Mouse (Mus musculus) gastrocnemius, adult 2 months (tissue): ENCODE data around the gene Galk2. TPM values are rescaled to one million over a fixed set of nuclear protein-coding genes. Genes with fewer than 3 reads are reported as not detected.

Experiments
- DNase-seq: peaks from one replicate; pipeline ENCODE4 v3.0.0; 2022
- H3K27ac ChIP-seq: fragments of 200-600 bp; 2 replicates; pipeline ENCODE4 v1.8.1; 2022; ENCODE audit warnings: mild to moderate bottlenecking
- H3K4me3 ChIP-seq: fragments of 200-600 bp; 2 replicates; pipeline ENCODE4 v1.8.1; 2022; ENCODE audit warnings: mild to moderate bottlenecking, moderate library complexity
- CTCF ChIP-seq: fragments of 200-600 bp; IDR thresholded peaks from 2 replicates; pipeline ENCODE4 v1.8.1; 2022; ENCODE audit warnings: antibody characterized with exemption, mild to moderate bottlenecking, moderate library complexity
- intact Hi-C: fragments of 180-260 bp; cut with DNase I; formaldehyde crosslinking; loops from one replicate; pipeline ENCODE4 v1.15.1; 2025
- total RNA-seq, 2 experiments: library from RNA; stranded (reverse); gene quantifications; 2 replicates each; pipeline ENCODE4 v1.2.3; 2021

The Galk2 gene
- total RNA-seq, 2 experiments from 2014 or later: 2.8 to 4.2 TPM

- no peak for DNase-seq
- intact Hi-C loops: no loop called here
- Histone ChIP-seq H3K27ac (no peak overlapping the region), H3K4me3 (no peak overlapping the region)
- TF ChIP-seq CTCF: no peak
Measured at GRCm38 (mm10) chr2:125863799-125864198, 4.9 kb downstream of the Galk2 start.

- Histone ChIP-seq H3K4me3 (no peak overlapping the region), H3K27ac (no peak overlapping the region)
- intact Hi-C loops: no loop called here
- DNase-seq: no peak
- no peak for TF ChIP-seq CTCF
Measured at GRCm38 (mm10) chr2:125864551-125864950, 5.6 kb downstream of the Galk2 start.

- intact Hi-C loops: no loop called here
- Histone ChIP-seq H3K27ac (peak overlapping the region; percentile 61; the same call in 1 of the 2 replicates), H3K4me3 (peak overlapping the region; percentile 73)
- TF ChIP-seq CTCF: no peak
- DNase-seq: no peak
Measured at GRCm38 (mm10) chr2:125865585-125865984, 6.7 kb downstream of the Galk2 start.

- H3K4me3 ChIP-seq: peak overlapping the region; percentile 73
- intact Hi-C loops: no loop called here
- peak; percentile 72 for DNase-seq
- no peak for TF ChIP-seq CTCF
- peak overlapping the region; percentile 61; the same call in 1 of the 2 replicates for H3K27ac ChIP-seq
Measured at GRCm38 (mm10) chr2:125866058-125866740, 7.3 kb downstream of the Galk2 start.

GRCm38 (mm10) chr2:125868301-125868700 is 9.4 kb downstream of the Galk2 start:
- Histone ChIP-seq H3K4me3 (no peak overlapping the region), H3K27ac (no peak overlapping the region)
- TF ChIP-seq CTCF: no peak
- DNase-seq: no peak
- intact Hi-C loops: no loop called here

GRCm38 (mm10) chr2:125870159-125870558 is 11.2 kb downstream of the Galk2 start:
- TF ChIP-seq CTCF: no peak
- Histone ChIP-seq H3K27ac (no peak overlapping the region), H3K4me3 (no peak overlapping the region)
- no peak for DNase-seq
- intact Hi-C loops: no loop called here

GRCm38 (mm10) chr2:125885891-125886576 is 27.1 kb downstream of the Galk2 start:
- no peak overlapping the region for H3K4me3 ChIP-seq
- no peak overlapping the region for H3K27ac ChIP-seq
- intact Hi-C loops: no loop called here
- no peak for TF ChIP-seq CTCF
- no peak for DNase-seq

GRCm38 (mm10) chr2:125893096-125893495 is 34.2 kb downstream of the Galk2 start:
- intact Hi-C loops: loop anchor here (1.0 to 10.0 kb wide), 4 partner anchors 139 to 632 kb away; partner anchors contain the start of gene Fgf7
- peak; percentile 21 for DNase-seq
- TF ChIP-seq CTCF: peak; percentile 68
- Histone ChIP-seq H3K27ac (no peak overlapping the region), H3K4me3 (no peak overlapping the region)

- TF ChIP-seq CTCF: no peak
- Histone ChIP-seq H3K27ac (no peak overlapping the region), H3K4me3 (no peak overlapping the region)
- DNase-seq: no peak
- intact Hi-C loops: loop anchor here (10.0 kb wide), 1 partner anchor 630 kb away; no protein-coding TSS in a partner anchor
Measured at GRCm38 (mm10) chr2:125895099-125895498, 36.2 kb downstream of the Galk2 start.

- no peak for TF ChIP-seq CTCF
- DNase-seq: no peak
- Histone ChIP-seq H3K4me3 (no peak overlapping the region), H3K27ac (no peak overlapping the region)
- intact Hi-C loops: loop anchor here (10.0 kb wide), 1 partner anchor 628 kb away; no protein-coding TSS in a partner anchor
Measured at GRCm38 (mm10) chr2:125896355-125896754, 37.4 kb downstream of the Galk2 start.

GRCm38 (mm10) chr2:125900797-125901410 is 42.0 kb downstream of the Galk2 start:
- H3K27ac ChIP-seq: no peak overlapping the region
- no peak for TF ChIP-seq CTCF
- intact Hi-C loops: no loop called here
- DNase-seq: no peak
- no peak overlapping the region for H3K4me3 ChIP-seq

GRCm38 (mm10) chr2:125901426-125901825 is 42.5 kb downstream of the Galk2 start:
- intact Hi-C loops: no loop called here
- TF ChIP-seq CTCF: no peak
- Histone ChIP-seq H3K27ac (no peak overlapping the region), H3K4me3 (no peak overlapping the region)
- DNase-seq: no peak
